Mouse (Mus musculus): ENCODE measurements around the gene Bmp3.

GRCm38 (mm10) chr5:98806492-98806891 is 47.7 kb upstream of the Bmp3 start:
- no peak for TF ChIP-seq CTCF (conservative IDR thresholded peaks at IDR 0.05; ENCODE audit: insufficient read depth, insufficient read length, low read depth, low read length)
- TF ChIP-seq POLR2A (IDR thresholded peaks at IDR 0.05; ENCODE audit: low read depth, low read length): no peak

All from kidney, adult 2 months (tissue).